Comparison of ENCODE assay signal across 9 mouse cellular contexts in the genomic region with DNA sequence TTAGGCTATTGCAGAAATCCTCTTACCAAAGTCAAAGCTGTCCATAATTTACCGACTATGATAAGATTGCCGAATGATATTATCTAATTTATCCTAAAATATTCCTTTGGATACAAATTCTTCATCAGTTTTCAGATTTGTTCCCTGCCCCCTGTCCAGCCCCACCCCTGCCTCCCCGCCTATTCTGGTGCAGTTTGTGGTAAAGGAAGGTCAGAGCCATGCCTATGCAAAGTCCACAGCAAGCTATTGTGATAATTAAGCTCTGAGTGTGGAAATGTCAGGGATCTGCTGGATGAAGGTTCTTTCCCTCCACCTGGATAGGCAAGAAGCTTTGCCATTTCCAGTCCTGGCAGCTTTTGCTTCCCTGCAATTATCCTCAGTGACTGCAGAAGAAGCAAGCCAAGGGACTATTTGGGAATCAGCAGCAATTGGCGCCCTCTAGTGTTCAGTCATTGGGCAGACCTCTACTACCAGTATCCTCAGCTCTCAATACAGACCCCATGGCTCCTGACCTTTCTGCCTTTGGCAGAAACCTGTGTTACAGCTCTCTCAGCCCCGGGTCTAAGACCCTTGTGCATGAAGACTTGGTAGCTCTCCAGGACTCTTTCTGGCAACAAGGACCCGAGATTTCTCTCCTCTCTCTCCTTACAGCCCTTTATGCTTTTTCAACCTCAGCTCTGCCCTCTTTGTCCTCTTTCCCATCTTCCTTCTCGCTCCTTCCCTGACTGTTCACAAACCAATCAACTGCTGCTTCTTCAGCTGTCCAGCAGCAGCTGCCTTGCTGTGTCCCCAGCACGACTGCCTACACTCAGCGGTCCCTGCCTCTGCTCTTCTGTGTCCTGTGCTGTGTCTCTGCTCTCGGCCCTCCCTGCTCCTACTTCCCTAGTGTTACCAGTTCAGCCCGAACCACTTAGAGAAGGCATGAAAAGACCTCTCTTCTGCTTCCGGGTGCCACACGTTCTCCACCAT. TPM values are rescaled to one million over a fixed set of nuclear protein-coding genes. Genes with fewer than 3 reads are reported as not detected.
A peak's percentile ranks its signal among the peaks of the same experiment; 100 is the strongest.
DNase-seq lines count a peak whose midpoint lies in the region; ATAC-seq and TF ChIP-seq lines count a peak whose summit lies in the region.
"Not testable (repeated sequence)": the region's sequence is repeated elsewhere in the genome, so short reads cannot be mapped to it uniquely, and the experiment has no call there.
"Had no signal": no experiment of that assay in that cellular context is flagged by ENCODE, and none has a peak within 500 bp of the region (broad histone marks: within the 10 kb centered on the region; RNA-seq: fewer than 3 reads in every experiment).

No protein-coding gene starts in this region.

- H3K27ac ChIP-seq in forebrain, embryonic 10.5 days; heart, postnatal 0 days (ENCODE audit: low read depth); midbrain, postnatal 0 days (ENCODE audit: low read depth, low read length); spleen, adult 2 months (ENCODE audit: insufficient read depth, low read length): not testable (repeated sequence)
- H3K27ac ChIP-seq in liver, adult 2 months (replicated peaks; ENCODE audit: insufficient read depth, low read depth, low read length): peak overlapping the region; percentile 97

- H3K9me3 ChIP-seq in forebrain, embryonic 10.5 days; heart, postnatal 0 days (replicated peaks; ENCODE audit: control insufficient read depth, low read length); midbrain, postnatal 0 days (ENCODE audit: low read length): not testable (repeated sequence)

- not testable (repeated sequence) for H3K9ac ChIP-seq in heart, postnatal 0 days (replicated peaks; ENCODE audit: low read depth, low read length); midbrain, postnatal 0 days (replicated peaks; ENCODE audit: low read length, poor library complexity, severe bottlenecking)
- H3K9ac ChIP-seq in liver, adult 2 months (ENCODE audit: low read depth, low read length): peak overlapping the region; percentile 72

- TF ChIP-seq EP300 in heart, postnatal 0 days (IDR thresholded peaks at IDR 0.05; ENCODE audit: low read depth): not testable (repeated sequence)

- H3K4me2 ChIP-seq in heart, postnatal 0 days (ENCODE audit: low read depth, low read length); midbrain, postnatal 0 days (ENCODE audit: low read depth, low read length, poor library complexity, severe bottlenecking): not testable (repeated sequence)

- H3K4me1 ChIP-seq in forebrain, embryonic 10.5 days; heart, postnatal 0 days (ENCODE audit: control insufficient read depth, insufficient read depth); midbrain, postnatal 0 days (ENCODE audit: insufficient read depth, low read length); spleen, adult 2 months (ENCODE audit: control insufficient read depth, insufficient read depth, insufficient read length): not testable (repeated sequence)
- peaks cover 14% of the 10 kb centered on the region; the same call in 1 of the 2 replicates for H3K4me1 ChIP-seq in liver, adult 2 months (ENCODE audit: control insufficient read depth, insufficient read depth, low read length)

- H3K36me3 ChIP-seq in forebrain, embryonic 10.5 days (replicated peaks); heart, postnatal 0 days (replicated peaks; ENCODE audit: control insufficient read depth, insufficient read depth, low read length); liver, adult 2 months (ENCODE audit: control insufficient read depth, insufficient read depth, low read length); midbrain, postnatal 0 days (ENCODE audit: insufficient read depth, low read length); spleen, adult 2 months (ENCODE audit: control insufficient read depth, insufficient read depth, low read length): not testable (repeated sequence)

- H3K79me2 ChIP-seq in liver, adult 2 months (ENCODE audit: control insufficient read depth, insufficient read depth, low read length): not testable (repeated sequence)

- not testable (repeated sequence) for H3K4me3 ChIP-seq in forebrain, embryonic 10.5 days; heart, postnatal 0 days (ENCODE audit: low read depth, low read length); midbrain, postnatal 0 days (ENCODE audit: low read depth, low read length); spleen, adult 2 months (ENCODE audit: extremely low read depth, insufficient read depth, insufficient read length)
- peak overlapping the region; percentile 28; the same call in 1 of the 2 replicates for H3K4me3 ChIP-seq in liver, adult 2 months (ENCODE audit: insufficient read depth, low read depth, low read length)

- H3K27me3 ChIP-seq in forebrain, embryonic 10.5 days (ENCODE audit: poor library complexity, severe bottlenecking); heart, postnatal 0 days (ENCODE audit: control insufficient read depth, insufficient read depth, low read length); liver, adult 2 months (ENCODE audit: control insufficient read depth, insufficient read depth, low read length); midbrain, postnatal 0 days (ENCODE audit: insufficient read depth, low read length); spleen, adult 2 months (ENCODE audit: control insufficient read depth, insufficient read depth, low read length): not testable (repeated sequence)

- peak; percentile 70 for TF ChIP-seq CTCF in heart, postnatal 0 days (IDR thresholded peaks at IDR 0.05; ENCODE audit: low read depth)
- peak; percentile 57 for TF ChIP-seq CTCF in liver, adult 2 months (IDR thresholded peaks at IDR 0.05; ENCODE audit: low read depth, low read length)
- peak; percentile 83 for TF ChIP-seq CTCF in midbrain, postnatal 0 days (IDR thresholded peaks at IDR 0.05)
- TF ChIP-seq CTCF in spleen, adult 2 months (IDR thresholded peaks at IDR 0.05; ENCODE audit: extremely low read depth, insufficient read depth, insufficient read length, insufficient replicate concordance): peak; percentile 32; the same call in 1 of the 2 replicates

- ATAC-seq in heart, postnatal 0 days (ENCODE audit: insufficient read depth, low read depth): peak; percentile 55
- peak; percentile 95 for ATAC-seq in midbrain, postnatal 0 days (ENCODE audit: low FRiP score)

- 56% methylated on average over 13 of the region's 13 CpGs for WGBS in forebrain, embryonic 10.5 days
- WGBS in heart, postnatal 0 days: 43% methylated on average over 13 of the region's 13 CpGs
- WGBS in liver, adult 2 months: 36% methylated on average over 13 of the region's 13 CpGs
- 57% methylated on average over 12 of the region's 13 CpGs for WGBS in midbrain, postnatal 0 days
- 55% methylated on average over 13 of the region's 13 CpGs for WGBS in spleen, adult 2 months

- DNase-seq in A20 (ENCODE audit: low read depth, low spot score): peak; percentile 49
- DNase-seq in brain, embryonic 18.5 days (ENCODE audit: low read depth, low spot score): peak; percentile 50
- peak; percentile 36 for DNase-seq in forebrain, embryonic 10.5 days (ENCODE audit: extremely low spot score, low spot score)
- peak; percentile 48 for DNase-seq in heart, postnatal 0 days (ENCODE audit: low spot score)
- peak; percentile 59 for DNase-seq in kidney, postnatal 14 days
- peak; percentile 67 for DNase-seq in liver, adult 2 months (ENCODE audit: extremely low read depth, low read depth, low spot score)
- peak; percentile 89 for DNase-seq in midbrain, postnatal 0 days (ENCODE audit: low spot score)
- peak; percentile 11 to 21 for DNase-seq in spleen, adult 2 months (ENCODE audit: low read depth in 1 of 2, low spot score in 2 of 2)

- not testable (repeated sequence) for TF ChIP-seq POLR2A in liver, adult 2 months (IDR thresholded peaks at IDR 0.05; ENCODE audit: extremely low read depth, insufficient read depth, low read length); spleen, adult 2 months (IDR thresholded peaks at IDR 0.05; ENCODE audit: low read depth, low read length)

RNA-seq across cellular contexts. Expression of a gene that starts 6.7 kb away (rescaled TPM):
- not detected in 2 replicates for polyA plus RNA-seq in forebrain, embryonic 10.5 days (2016; fragmentation: Nextera tagmentation; extraction: Ambion mirVana)
- total RNA-seq in heart, postnatal 0 days (2014; rRNA removed; ENCODE audit: low replicate concordance): not detected in 2 replicates
- 0.19 TPM in 1 of 2 replicates, not detected in the other for polyA plus RNA-seq in heart, postnatal 0 days (2015; fragmentation: Nextera tagmentation; extraction: Ambion mirVana)
- not detected in 2 replicates for total RNA-seq in liver, adult 2 months (2014; rRNA removed)
- not detected in 2 replicates for polyA plus RNA-seq in liver, adult 2 months (2012; rRNA removed)
- not detected in 2 replicates for total RNA-seq in midbrain, postnatal 0 days (2014; rRNA removed)
- polyA plus RNA-seq in midbrain, postnatal 0 days (2015; fragmentation: Nextera tagmentation; extraction: Ambion mirVana): not detected in 2 replicates
- polyA plus RNA-seq in spleen, adult 2 months (2012; rRNA removed): 1.2 and 3.0 TPM in 2 replicates
- polyA plus RNA-seq: macrophage had no signal

RNA-seq across cellular contexts. Expression of a gene that starts 32.1 kb away (rescaled TPM):
- polyA plus RNA-seq in forebrain, embryonic 10.5 days (2016; fragmentation: Nextera tagmentation; extraction: Ambion mirVana): not detected in 2 replicates
- not detected in 2 replicates for total RNA-seq in heart, postnatal 0 days (2014; rRNA removed; ENCODE audit: low replicate concordance)
- polyA plus RNA-seq in heart, postnatal 0 days (2015; fragmentation: Nextera tagmentation; extraction: Ambion mirVana): not detected in 2 replicates
- total RNA-seq in liver, adult 2 months (2014; rRNA removed): 9.0 and 25.9 TPM in 2 replicates
- 0.22 and 0.62 TPM in 2 replicates for polyA plus RNA-seq in liver, adult 2 months (2012; rRNA removed)
- total RNA-seq in midbrain, postnatal 0 days (2014; rRNA removed): not detected in 2 replicates
- not detected in 2 replicates for polyA plus RNA-seq in midbrain, postnatal 0 days (2015; fragmentation: Nextera tagmentation; extraction: Ambion mirVana)
- not detected in 2 replicates for polyA plus RNA-seq in spleen, adult 2 months (2012; rRNA removed)
- polyA plus RNA-seq: macrophage had no signal

RNA-seq across cellular contexts. Expression of a gene that starts 48.6 kb away (rescaled TPM):
- polyA plus RNA-seq in forebrain, embryonic 10.5 days (2016; fragmentation: Nextera tagmentation; extraction: Ambion mirVana): not detected in 2 replicates
- 1.4 TPM in 1 of 2 replicates, not detected in the other for total RNA-seq in heart, postnatal 0 days (2014; rRNA removed; ENCODE audit: low replicate concordance)
- polyA plus RNA-seq in heart, postnatal 0 days (2015; fragmentation: Nextera tagmentation; extraction: Ambion mirVana): 0.30 and 0.73 TPM in 2 replicates
- total RNA-seq in liver, adult 2 months (2014; rRNA removed): 3.8 and 8.8 TPM in 2 replicates
- polyA plus RNA-seq in liver, adult 2 months (2012; rRNA removed): 3.7 and 7.5 TPM in 2 replicates
- 0.16 and 0.28 TPM in 2 replicates for total RNA-seq in midbrain, postnatal 0 days (2014; rRNA removed)
- 7.4 and 7.9 TPM in 2 replicates for polyA plus RNA-seq in midbrain, postnatal 0 days (2015; fragmentation: Nextera tagmentation; extraction: Ambion mirVana)
- not detected in 2 replicates for polyA plus RNA-seq in spleen, adult 2 months (2012; rRNA removed)
- polyA plus RNA-seq: macrophage had no signal

Comparison
In these comparisons a context has a peak if more than half of its experiments do, and no peak if none do; other contexts are left out.
1. DNase-seq: peak in every context shown above with its lines; median percentile 89 in midbrain, postnatal 0 days; 67 in liver, adult 2 months; 59 in kidney, postnatal 14 days; 50 in brain, embryonic 18.5 days; 49 in A20; 48 in heart, postnatal 0 days; 36 in forebrain, embryonic 10.5 days; 16 in spleen, adult 2 months.
2. CTCF ChIP-seq: peak in every context shown above with its lines; median percentile 83 in midbrain, postnatal 0 days; 70 in heart, postnatal 0 days; 57 in liver, adult 2 months; 32 in spleen, adult 2 months.